Mouse (Mus musculus): ENCODE results near the gene Gm20388. TPM values are rescaled to one million over a fixed set of nuclear protein-coding genes. Genes with fewer than 3 reads are reported as not detected.

Gm20388 gene
- total RNA-seq, 2 experiments from 2014 or later: 10.3 to 10.6 TPM

DNA sequence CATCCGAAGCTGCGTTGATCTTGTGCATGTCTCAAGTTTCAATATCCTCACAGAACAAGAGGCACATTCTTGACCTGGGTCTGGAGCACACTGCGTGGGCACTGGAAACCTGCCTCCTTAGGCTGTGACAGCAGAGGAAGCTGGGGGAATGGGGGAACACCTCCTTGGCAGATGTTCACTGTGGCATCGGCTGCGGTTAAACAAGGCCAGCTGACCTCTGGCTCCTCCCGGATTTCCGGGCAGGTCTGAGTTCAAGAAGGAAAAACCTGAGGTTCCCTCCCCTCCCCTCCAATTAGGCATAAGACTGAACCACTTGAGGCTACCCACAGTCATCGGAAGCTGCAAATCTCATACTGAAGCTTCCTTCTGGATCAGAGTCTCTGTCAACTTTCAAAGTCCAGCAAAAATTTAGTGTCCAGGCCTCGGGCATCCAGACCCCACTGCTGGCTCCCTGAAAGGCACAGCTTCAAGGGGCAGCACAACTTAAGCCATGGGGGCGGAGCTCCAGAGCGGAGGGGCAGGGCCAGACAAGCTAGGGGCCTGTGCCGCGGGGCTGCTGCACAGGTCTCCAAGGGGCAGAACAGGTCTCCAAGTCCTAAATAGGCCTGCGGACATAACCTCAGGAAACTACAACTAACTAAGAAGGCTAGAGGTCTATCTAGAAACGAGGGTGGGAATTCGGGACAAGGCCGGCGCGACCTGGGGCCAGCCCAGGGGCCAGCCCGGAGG, 2370.1 kb downstream of the Gm20388 start:
- intact Hi-C loops (cut with DNase I): no loop called here
- DNase-seq (ENCODE audit: low spot score in 2 of 2): no peak

DNA sequence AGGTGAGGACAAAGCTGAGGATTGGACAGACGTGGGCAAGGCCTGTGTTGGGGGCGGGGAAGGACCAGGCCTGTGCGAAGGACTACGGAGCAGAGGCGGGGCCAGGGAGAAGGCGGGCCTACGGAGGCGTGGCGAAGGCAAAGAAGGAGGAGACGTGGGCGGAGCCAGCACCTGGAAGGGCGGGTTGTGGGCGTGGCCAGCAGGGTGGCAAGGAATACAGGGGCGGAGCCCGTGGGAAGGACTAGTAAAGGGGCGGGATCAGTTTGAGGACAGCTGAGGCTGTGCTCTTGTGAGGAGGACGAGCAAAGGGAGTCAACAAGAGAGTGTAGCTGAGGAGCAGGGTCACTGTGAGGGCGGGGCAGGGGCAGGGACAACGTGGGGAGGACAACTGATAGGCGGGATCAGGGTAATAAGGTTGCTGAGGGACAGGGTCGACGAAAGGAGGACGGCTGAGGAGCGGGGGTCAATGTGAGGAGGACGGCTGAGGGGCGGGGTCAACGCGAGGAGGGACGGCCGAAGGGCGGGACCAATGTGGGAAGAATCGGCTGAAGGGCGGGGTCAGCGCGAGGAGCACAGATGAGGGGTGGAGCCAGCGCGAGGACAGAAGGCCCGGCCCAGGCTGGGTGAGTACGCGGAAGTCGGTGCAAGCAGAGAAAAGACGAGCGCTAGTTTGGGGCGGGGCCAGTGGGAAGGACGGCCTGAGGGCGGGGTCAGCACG, 2370.8 kb downstream of the Gm20388 start:
- intact Hi-C loops (cut with DNase I): no loop called here

GRCm38 (mm10) chr8:122282035-122282358, 2371.4 kb downstream of the Gm20388 start, which contains the start of gene Zfpm1:
Gene Zfpm1 (plus strand): TSS chr8:122282141.
- no peak for DNase-seq (ENCODE audit: low spot score in 2 of 2)
- intact Hi-C loops (cut with DNase I): no loop called here

More for the DNA sequence above, 2370.8 kb downstream of the Gm20388 start:
- DNase-seq (ENCODE audit: low spot score in 2 of 2): peak; percentile 98 to 99

GRCm38 (mm10) chr8:122282501-122283355, 2372.1 kb downstream of the Gm20388 start:
- DNase-seq (ENCODE audit: low spot score in 2 of 2): peak; percentile 28 to 36
- intact Hi-C loops (cut with DNase I): no loop called here

DNA sequence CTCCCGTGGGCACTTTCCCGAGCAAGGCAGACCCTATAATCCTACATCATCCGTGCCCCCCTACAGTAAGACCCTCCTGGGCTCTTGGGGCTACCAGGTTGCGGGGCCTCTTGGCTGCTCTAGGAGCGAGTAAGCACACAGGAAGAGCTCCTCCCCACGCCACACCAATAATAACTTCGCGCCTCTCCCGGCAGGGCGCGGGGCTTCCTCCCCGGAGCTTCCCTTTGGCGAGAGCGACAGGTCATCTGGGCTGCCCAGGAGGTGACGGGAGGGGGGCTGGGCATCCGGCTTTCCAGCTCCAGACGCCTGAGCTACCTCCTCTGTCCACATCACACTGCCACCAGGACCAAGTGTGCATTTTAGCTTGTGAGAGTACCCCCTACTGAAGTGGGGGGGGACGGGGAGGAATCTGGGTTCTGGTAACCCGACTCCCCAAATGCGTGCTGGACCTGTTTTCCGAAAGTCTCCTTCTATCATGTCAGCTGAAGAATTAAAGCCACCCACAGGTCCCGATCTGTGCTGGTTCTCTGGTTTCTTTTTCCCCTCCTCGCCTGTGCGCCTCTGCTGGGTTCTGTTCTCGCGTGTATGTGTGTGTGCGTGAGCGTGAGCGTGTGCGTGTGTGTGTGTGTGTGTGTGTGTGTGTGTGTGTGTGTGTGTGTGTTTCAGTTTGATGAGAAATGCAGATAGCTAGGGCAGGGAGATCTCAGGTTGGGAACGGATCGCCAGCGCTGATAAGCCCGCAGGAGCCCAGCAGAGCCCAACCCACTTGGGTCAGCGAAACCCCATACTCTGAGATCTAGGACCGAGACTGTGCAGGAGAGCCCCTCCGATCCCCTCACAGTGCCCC, 2372.9 kb downstream of the Gm20388 start:
- DNase-seq (ENCODE audit: low spot score in 2 of 2): peak; percentile 59 to 61
- intact Hi-C loops (cut with DNase I): no loop called here

DNA sequence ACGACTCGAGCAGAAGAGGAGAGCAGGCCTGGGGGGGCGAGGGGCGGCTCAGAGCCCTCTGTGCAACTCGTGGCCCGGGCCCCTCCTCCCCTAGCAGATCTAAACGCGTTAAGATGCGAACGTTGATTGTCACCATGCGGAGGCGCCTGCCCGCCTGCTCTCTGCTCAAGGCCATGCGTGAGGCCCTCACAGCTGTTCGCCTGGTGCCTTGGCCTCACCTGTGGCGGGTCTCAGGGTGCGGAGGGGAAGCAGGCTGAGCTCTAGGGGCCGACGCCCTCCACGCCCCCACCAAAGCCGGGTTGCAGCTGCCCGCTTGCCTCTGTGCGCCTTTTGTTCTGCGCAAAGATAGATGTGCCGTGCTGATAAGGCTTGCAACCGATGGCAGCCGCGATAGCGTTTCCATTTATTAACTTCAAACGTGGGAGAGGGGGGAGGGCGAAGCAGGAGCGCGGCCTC, 2373.6 kb downstream of the Gm20388 start:
- peak in 1 of 2 experiments; percentile 55 for DNase-seq (ENCODE audit: low spot score in 2 of 2)
- intact Hi-C loops (cut with DNase I): no loop called here

DNA sequence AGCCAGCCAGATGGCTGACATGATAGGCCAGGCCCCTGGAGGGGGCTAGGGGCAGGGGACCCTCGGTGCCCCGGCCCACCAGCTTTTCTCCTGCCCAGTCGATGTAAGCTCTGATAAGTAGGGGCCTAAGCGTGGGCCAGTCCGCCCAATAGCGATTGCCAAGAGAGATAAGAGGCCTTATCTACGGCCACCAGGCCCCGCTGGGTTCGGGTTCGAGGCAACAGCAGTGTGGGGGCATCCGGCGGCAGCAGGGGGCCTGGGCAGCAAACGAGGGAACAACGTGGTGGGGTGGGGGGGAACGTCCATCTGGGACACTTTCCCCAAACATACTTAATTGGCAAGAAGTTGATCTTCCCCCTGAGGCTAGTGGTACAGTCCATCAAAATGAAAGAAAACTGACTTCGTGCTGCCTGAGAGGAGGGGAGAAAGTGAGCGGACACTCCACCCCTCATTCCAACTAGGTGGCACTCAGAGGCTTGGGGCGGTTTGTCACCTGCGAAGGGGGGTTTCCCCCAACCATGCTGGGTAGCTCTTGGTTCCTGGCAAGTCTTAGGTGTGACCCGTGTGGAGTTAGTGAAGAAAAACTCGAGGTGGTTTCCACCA, 2374.1 kb downstream of the Gm20388 start:
- DNase-seq (ENCODE audit: low spot score in 2 of 2): no peak
- intact Hi-C loops (cut with DNase I): no loop called here

GRCm38 (mm10) chr8:122285727-122286126, 2375.1 kb downstream of the Gm20388 start:
- intact Hi-C loops (cut with DNase I): no loop called here
- no peak for DNase-seq (ENCODE audit: low spot score in 2 of 2)

- intact Hi-C loops (cut with DNase I): no loop called here
- DNase-seq (ENCODE audit: low spot score in 2 of 2): no peak
Measured at GRCm38 (mm10) chr8:122286899-122287298, 2376.3 kb downstream of the Gm20388 start.

- DNase-seq (ENCODE audit: low spot score in 2 of 2): no peak
- intact Hi-C loops (cut with DNase I): no loop called here
Measured at GRCm38 (mm10) chr8:122287742-122288141, 2377.1 kb downstream of the Gm20388 start.

DNA sequence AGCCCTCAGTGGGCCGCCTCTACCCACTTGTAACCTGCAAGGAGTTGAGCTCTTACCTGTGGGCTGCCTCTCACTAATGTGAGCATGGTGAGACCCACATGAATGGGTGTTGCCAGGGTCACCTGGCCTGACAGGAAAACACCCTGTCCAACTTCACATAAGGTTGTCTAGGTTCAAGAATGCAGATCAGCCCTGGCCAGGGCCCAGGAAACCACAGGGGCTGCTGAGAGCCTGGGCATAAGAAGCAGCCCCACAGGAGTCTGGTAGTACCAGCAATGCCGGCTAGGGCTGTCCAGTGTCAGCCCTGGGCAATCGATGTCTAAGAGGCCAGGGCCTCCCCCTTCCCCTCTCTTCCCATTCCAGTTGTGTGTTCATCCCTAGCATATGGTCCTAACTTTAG, 2377.7 kb downstream of the Gm20388 start:
- no peak for DNase-seq (ENCODE audit: low spot score in 2 of 2)
- intact Hi-C loops (cut with DNase I): no loop called here

- DNase-seq (ENCODE audit: low spot score in 2 of 2): no peak
- intact Hi-C loops (cut with DNase I): no loop called here
Measured at GRCm38 (mm10) chr8:122291075-122291474, 2380.4 kb downstream of the Gm20388 start.

- DNase-seq (ENCODE audit: low spot score in 2 of 2): no peak
- intact Hi-C loops (cut with DNase I): no loop called here
Measured at GRCm38 (mm10) chr8:122291549-122291948, 2380.9 kb downstream of the Gm20388 start.

- intact Hi-C loops (cut with DNase I): no loop called here
- no peak for DNase-seq (ENCODE audit: low spot score in 2 of 2)
Measured at GRCm38 (mm10) chr8:122293484-122293883, 2382.8 kb downstream of the Gm20388 start.

DNA sequence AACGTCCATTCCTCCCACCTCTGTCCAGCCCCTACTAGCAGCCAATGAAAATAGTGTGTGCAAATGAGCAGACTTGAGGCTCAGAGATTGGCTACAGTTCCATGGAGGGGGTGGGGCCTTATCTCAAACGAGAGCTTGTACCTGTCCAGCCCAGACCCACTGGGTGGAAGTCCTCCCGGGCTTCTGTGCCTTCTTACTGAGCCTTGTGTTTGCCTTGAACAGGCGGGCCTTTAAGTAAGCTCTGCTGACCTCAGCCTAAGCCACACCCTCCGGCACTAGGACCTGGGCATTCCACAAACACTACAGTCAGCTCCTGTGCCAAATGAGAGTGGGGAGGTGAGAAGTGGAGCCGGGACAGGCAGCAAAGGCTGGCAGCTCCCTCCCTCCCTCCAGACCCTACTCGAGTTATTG, 2383.6 kb downstream of the Gm20388 start:
- intact Hi-C loops (cut with DNase I): no loop called here
- DNase-seq (ENCODE audit: low spot score in 2 of 2): no peak

DNA sequence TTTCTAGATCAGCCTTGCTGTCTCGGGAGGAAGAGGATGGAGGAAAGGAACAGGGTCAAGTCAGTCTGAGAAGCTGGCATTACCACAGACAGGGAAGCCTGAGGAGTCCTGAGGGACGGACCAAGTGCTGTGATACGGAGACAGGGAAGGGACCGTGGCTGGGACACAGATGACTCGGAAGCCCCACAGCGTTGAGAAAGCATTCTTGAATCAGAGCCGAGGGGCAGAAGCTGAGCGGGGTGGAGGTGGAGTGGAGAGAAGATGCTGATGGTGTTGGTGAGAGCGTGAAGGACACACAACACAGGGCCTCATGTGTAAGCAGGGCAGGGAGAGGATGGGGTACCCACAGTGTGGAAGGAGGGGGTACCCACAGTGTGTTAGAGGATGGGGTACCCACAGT, 2384.7 kb downstream of the Gm20388 start:
- intact Hi-C loops (cut with DNase I): no loop called here
- DNase-seq (ENCODE audit: low spot score in 2 of 2): no peak

DNA sequence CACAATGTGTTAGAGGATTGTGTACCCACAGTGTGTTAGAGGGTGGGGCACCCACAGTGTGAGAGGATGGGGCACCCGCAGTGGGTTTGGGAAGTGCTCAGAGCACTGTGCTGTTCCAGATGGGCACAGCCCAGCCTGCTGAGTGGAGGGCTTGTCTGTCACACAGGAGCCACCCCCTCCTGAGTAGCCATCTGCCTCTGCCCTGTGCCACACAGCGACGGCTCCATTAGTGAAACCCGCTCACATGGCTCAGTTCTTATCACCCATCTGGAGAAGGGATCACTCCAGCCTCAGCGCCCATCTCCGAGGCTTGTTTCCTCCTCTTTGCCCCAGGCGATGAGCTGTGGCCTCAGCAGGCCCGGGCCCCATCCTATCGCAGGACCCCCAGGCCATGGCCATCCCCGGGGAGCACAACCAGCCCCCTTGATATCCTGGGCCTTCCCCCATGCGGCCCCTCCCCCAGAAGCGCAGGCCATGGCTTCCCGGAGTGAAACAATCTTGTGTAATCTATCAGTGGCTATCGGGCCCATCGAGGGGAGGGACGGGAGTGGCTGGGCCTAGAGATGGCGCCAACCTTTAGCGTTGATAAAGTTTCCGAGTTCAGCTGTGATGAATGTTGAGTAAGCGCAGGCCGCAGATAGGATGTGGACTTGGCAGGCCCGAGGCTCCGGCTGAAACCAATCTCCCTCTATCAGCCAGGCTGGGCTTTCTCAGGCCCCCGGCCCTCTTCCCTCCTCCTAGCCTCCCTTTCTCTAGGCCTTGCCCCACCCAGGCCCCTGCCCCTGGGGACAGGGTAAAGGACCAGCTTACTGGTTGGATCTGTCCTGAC, 2385.7 kb downstream of the Gm20388 start:
- intact Hi-C loops (cut with DNase I): no loop called here
- DNase-seq (ENCODE audit: low spot score in 2 of 2): no peak

- DNase-seq (ENCODE audit: low spot score in 2 of 2): no peak
- intact Hi-C loops (cut with DNase I): no loop called here
Measured at GRCm38 (mm10) chr8:122299581-122300254, 2389.1 kb downstream of the Gm20388 start.
